Mouse (Mus musculus): ENCODE results near the gene Tigd2. TPM values are rescaled to one million over a fixed set of nuclear protein-coding genes. Genes with fewer than 3 reads are reported as not detected.

The Tigd2 gene
- polyA plus RNA-seq, 1 experiment from 2014 or later, result 10.2 TPM

Other genes with a start within 250 kb of the Tigd2 start
- gene Fam13a, start 184.3 kb upstream of the Tigd2 start, polyA plus RNA-seq (2016; fragmentation: Nextera tagmentation; extraction: Ambion mirVana), result 2.5 and 3.0 TPM in 2 replicates
- gene Gprin3, start 217.4 kb downstream of the Tigd2 start, polyA plus RNA-seq (2016; fragmentation: Nextera tagmentation; extraction: Ambion mirVana), result 0.05 and 0.30 TPM in 2 replicates

Measured in limb, embryonic 10.5 days (tissue).